Mouse (Mus musculus) heart, adult 2 months (tissue): ENCODE data around the gene Atp6v1g2. TPM values are rescaled to one million over a fixed set of nuclear protein-coding genes. Genes with fewer than 3 reads are reported as not detected.

Experiments used
- DNase-seq, 2 experiments: peaks; one replicate each; pipeline ENCODE4 v3.0.0; 2021
- H3K27ac ChIP-seq: fragments of 200-600 bp; 2 replicates; pipeline ENCODE4 v1.8.1; 2022
- H3K27me3 ChIP-seq: fragments of 200-500 bp; 2 replicates; pipeline ENCODE4 v1.6.1; 2012; ENCODE audit warnings: mild to moderate bottlenecking, low read length, inconsistent platforms, mixed read lengths; ENCODE audit not compliant: control insufficient read depth, insufficient read depth
- H3K36me3 ChIP-seq: fragments of 200-500 bp; 2 replicates; pipeline ENCODE4 v1.6.1; 2012; ENCODE audit warnings: low read length, inconsistent platforms; ENCODE audit not compliant: control insufficient read depth, insufficient read depth
- H3K4me1 ChIP-seq: fragments of 200-500 bp; 2 replicates; pipeline ENCODE4 v1.6.1; 2011; ENCODE audit warnings: low read length; ENCODE audit not compliant: control insufficient read depth, insufficient read depth
- H3K4me3 ChIP-seq: fragments of 200-600 bp; 2 replicates; pipeline ENCODE4 v1.8.1; 2022
- H3K79me2 ChIP-seq: fragments of 200-500 bp; replicated peaks from 2 replicates; pipeline ENCODE4 v1.6.1; 2012; ENCODE audit warnings: mild to moderate bottlenecking, inconsistent platforms, low read length, moderate library complexity, mixed read lengths; ENCODE audit not compliant: control insufficient read depth, insufficient read depth
- H3K9ac ChIP-seq: fragments of 200-500 bp; 2 replicates; pipeline ENCODE4 v1.6.1; 2012; ENCODE audit warnings: low read depth, mild to moderate bottlenecking, control low read depth, inconsistent platforms, low read length, mixed read lengths
- CTCF ChIP-seq: fragments of 200-600 bp; IDR thresholded peaks from 2 replicates; pipeline ENCODE4 v1.8.1; 2022; ENCODE audit warnings: antibody characterized with exemption, mild to moderate bottlenecking, moderate library complexity
- EP300 ChIP-seq: fragments of 200-500 bp; IDR thresholded peaks from 2 replicates; pipeline ENCODE4 v1.6.1; 2011; ENCODE audit warnings: low read depth, low read length, control low read depth; ENCODE audit not compliant: insufficient read depth
- POLR2A ChIP-seq: fragments of 200-500 bp; IDR thresholded peaks from 2 replicates; pipeline ENCODE4 v1.6.1; 2011; ENCODE audit warnings: mild to moderate bottlenecking, low read depth, low read length, control low read depth; ENCODE audit not compliant: insufficient read depth
- WGBS: fragments of 180-500 bp; shearing (Covaris S2); methylation state at CpG from one replicate; pipeline ENCODE4 v1.1.7; 2018; 5-methylcytosine and 5-hydroxymethylcytosine counted together
- intact Hi-C: fragments of 180-260 bp; cut with DNase I; formaldehyde crosslinking; loops from one replicate; pipeline ENCODE4 v1.15.1; 2025
- polyA plus RNA-seq: library from polyadenylated mRNA; depleted of rRNA; stranded (reverse); fragments of >200 nt; gene quantifications from 2 replicates; pipeline ENCODE4 v1.2.3, GENCODE M21; 2012
- total RNA-seq, 2 experiments: library from RNA; stranded (reverse); gene quantifications; 2 replicates each; pipeline ENCODE4 v1.2.3; 2021

Atp6v1g2 gene
- total and polyA plus RNA-seq, 3 experiments: 3.0 to 6.4 (median 3.2) TPM

- Histone ChIP-seq H3K36me3 (peaks cover 21% of the 10 kb centered on the region), H3K4me3 (peak overlapping the region; percentile 77), H3K9ac (peak overlapping the region; percentile 91), H3K27me3 (no peaks in the 10 kb centered on the region), H3K27ac (peak overlapping the region; percentile 98), H3K4me1 (peaks cover 18% of the 10 kb centered on the region), H3K79me2 (peaks cover 4% of the 10 kb centered on the region)
- TF ChIP-seq EP300: peak; percentile 24; the same call in 1 of the 2 replicates
- peak; percentile 29 for TF ChIP-seq CTCF
- no peak; the same call in 1 of the 2 replicates for TF ChIP-seq POLR2A
- under 1% methylated on average over 55 of the region's 55 CpGs for WGBS
- DNase-seq: peak; percentile 61 to 64
- intact Hi-C loops: loop anchor here (5.0 to 10.0 kb wide), 2 partner anchors 240 to 407 kb away; partner anchors contain the start of genes Dxo, Stk19 and Vars
Observed at GRCm38 (mm10) chr17:35242015-35242941, 8.8 kb downstream of the Atp6v1g2 start.

GRCm38 (mm10) chr17:35243086-35243485, 9.6 kb downstream of the Atp6v1g2 start:
- Histone ChIP-seq H3K36me3 (peaks cover 26% of the 10 kb centered on the region), H3K79me2 (peaks cover 4% of the 10 kb centered on the region), H3K27me3 (no peaks in the 10 kb centered on the region), H3K27ac (peak overlapping the region; percentile 98), H3K4me1 (peaks cover 18% of the 10 kb centered on the region), H3K9ac (peak overlapping the region; percentile 91), H3K4me3 (peak overlapping the region; percentile 77)
- 1% methylated on average over 16 of the region's 16 CpGs for WGBS
- TF ChIP-seq POLR2A (no peak), EP300 (no peak), CTCF (no peak)
- peak; percentile 63 to 68 for DNase-seq
- intact Hi-C loops: loop anchor here (5.0 to 10.0 kb wide), 2 partner anchors 241 to 408 kb away; partner anchors contain the start of genes Dxo, Stk19 and Vars

GRCm38 (mm10) chr17:35244999-35245398, 11.5 kb downstream of the Atp6v1g2 start:
- Histone ChIP-seq H3K4me3 (no peak overlapping the region), H3K79me2 (peaks cover 4% of the 10 kb centered on the region), H3K36me3 (peaks cover 26% of the 10 kb centered on the region), H3K4me1 (peaks cover 18% of the 10 kb centered on the region), H3K9ac (no peak overlapping the region), H3K27me3 (no peaks in the 10 kb centered on the region), H3K27ac (no peak overlapping the region)
- TF ChIP-seq POLR2A (no peak), CTCF (no peak), EP300 (no peak)
- intact Hi-C loops: loop anchor here (5.0 to 10.0 kb wide), 2 partner anchors 243 to 410 kb away; partner anchors contain the start of genes Dxo, Stk19 and Vars
- 34% methylated on average over 2 of the region's 2 CpGs for WGBS
- DNase-seq: no peak

GRCm38 (mm10) chr17:35245731-35246623, 12.5 kb downstream of the Atp6v1g2 start:
- Histone ChIP-seq H3K27ac (no peak overlapping the region), H3K4me3 (no peak overlapping the region), H3K27me3 (no peaks in the 10 kb centered on the region), H3K36me3 (peaks cover 26% of the 10 kb centered on the region), H3K79me2 (peaks cover 4% of the 10 kb centered on the region), H3K4me1 (peaks cover 14% of the 10 kb centered on the region), H3K9ac (no peak overlapping the region)
- intact Hi-C loops: loop anchor here (10.0 kb wide), 1 partner anchor 411 kb away; the partner anchor contains the start of genes Dxo and Stk19
- TF ChIP-seq CTCF (peak; percentile 64), POLR2A (no peak), EP300 (no peak)
- DNase-seq: no peak
- 58% methylated on average over 15 of the region's 15 CpGs for WGBS

GRCm38 (mm10) chr17:35247144-35247543, 13.7 kb downstream of the Atp6v1g2 start:
- intact Hi-C loops: loop anchor here (10.0 kb wide), 1 partner anchor 412 kb away; the partner anchor contains the start of genes Dxo and Stk19
- Histone ChIP-seq H3K4me3 (no peak overlapping the region), H3K4me1 (peaks cover 14% of the 10 kb centered on the region), H3K27me3 (no peaks in the 10 kb centered on the region), H3K27ac (no peak overlapping the region), H3K9ac (no peak overlapping the region), H3K36me3 (peaks cover 26% of the 10 kb centered on the region), H3K79me2 (peaks cover 4% of the 10 kb centered on the region)
- 62% methylated on average over 7 of the region's 7 CpGs for WGBS
- no peak for DNase-seq
- TF ChIP-seq POLR2A (no peak), CTCF (no peak), EP300 (no peak)
